Mouse (Mus musculus) ES-Bruce4 (cell line): Measurements from ENCODE around the gene Itga9. TPM values are rescaled to one million over a fixed set of nuclear protein-coding genes. Genes with fewer than 3 reads are reported as not detected.

Experiments used
- H3K27ac ChIP-seq: 2 replicates; pipeline ENCODE4 v1.5.1; 2012; ENCODE audit warnings: low read length, inconsistent platforms; ENCODE audit not compliant: insufficient read depth
- H3K27me3 ChIP-seq: 2 replicates; pipeline ENCODE4 v1.6.1; 2012; ENCODE audit warnings: mild to moderate bottlenecking, low read length, inconsistent platforms; ENCODE audit not compliant: control insufficient read depth, poor library complexity, insufficient read depth, severe bottlenecking
- H3K36me3 ChIP-seq: 2 replicates; pipeline ENCODE4 v1.6.1; 2012; ENCODE audit warnings: inconsistent platforms, mild to moderate bottlenecking, low read length, moderate library complexity; ENCODE audit not compliant: control insufficient read depth, poor library complexity, insufficient read depth, severe bottlenecking
- H3K4me1 ChIP-seq: one replicate; pipeline ENCODE4 v1.8.1; 2011; ENCODE audit warnings: low read length; ENCODE audit not compliant: control insufficient read depth, insufficient read depth
- H3K4me3 ChIP-seq: 2 replicates; pipeline ENCODE4 v1.5.1; 2011; ENCODE audit warnings: low read depth, mild to moderate bottlenecking, low read length
- H3K9ac ChIP-seq: 2 replicates; pipeline ENCODE4 v1.6.1; 2012; ENCODE audit warnings: low read depth, mild to moderate bottlenecking, inconsistent platforms; ENCODE audit not compliant: poor library complexity, severe bottlenecking
- H3K9me3 ChIP-seq: replicated peaks from 2 replicates; pipeline ENCODE4 v1.6.1; 2012; ENCODE audit warnings: mild to moderate bottlenecking, low read length, inconsistent platforms; ENCODE audit not compliant: control insufficient read depth, poor library complexity, insufficient read depth, severe bottlenecking
- CTCF ChIP-seq: IDR thresholded peaks from one replicate; pipeline ENCODE4 v1.8.1; 2011; ENCODE audit warnings: low read depth, low read length
- EP300 ChIP-seq: IDR thresholded peaks from 2 replicates; pipeline ENCODE4 v1.6.1; 2011; ENCODE audit warnings: low read depth, low read length; ENCODE audit not compliant: insufficient read depth
- POLR2A ChIP-seq: IDR thresholded peaks from one replicate; pipeline ENCODE4 v1.8.1; 2011; ENCODE audit warnings: low read length; ENCODE audit not compliant: insufficient read depth
- polyA plus RNA-seq: library from polyadenylated mRNA; stranded (reverse); fragments of >200 nt; gene quantifications from 2 replicates; pipeline ENCODE4 v1.2.4, GENCODE M21; 2011; ENCODE audit warnings: low read depth; ENCODE audit not compliant: missing spikeins, insufficient read depth, insufficient read length

The Itga9 gene
- polyA plus RNA-seq: 5.2 and 6.3 TPM in 2 replicates

GRCm38 (mm10) chr9:118606148-118606816 lies at the start of gene Itga9:
Gene Itga9, plus strand, starts transcription at chr9:118606690.
- Histone ChIP-seq H3K9ac (peak within 1 kb of the TSS; percentile 94), H3K27me3 (no peaks in the 10 kb centered on the region), H3K4me1 (no peaks in the 10 kb centered on the region), H3K36me3 (no peaks in the 10 kb centered on the region), H3K4me3 (peak within 1 kb of the TSS; percentile 86), H3K27ac (no peak within 1 kb of the TSS), H3K9me3 (no peaks in the 10 kb centered on the region)
- peak; percentile 69 for TF ChIP-seq CTCF
- TF ChIP-seq POLR2A: no peak
- no peak for TF ChIP-seq EP300

- TF ChIP-seq POLR2A (no peak), EP300 (no peak), CTCF (no peak)
- Histone ChIP-seq H3K4me3 (no peak overlapping the region), H3K9ac (no peak overlapping the region), H3K36me3 (peaks cover 20% of the 10 kb centered on the region), H3K27me3 (no peaks in the 10 kb centered on the region), H3K9me3 (no peaks in the 10 kb centered on the region), H3K4me1 (no peaks in the 10 kb centered on the region), H3K27ac (no peak overlapping the region)
Measured at GRCm38 (mm10) chr9:118556951-118557780, 49.3 kb upstream of the Itga9 start.

DNA sequence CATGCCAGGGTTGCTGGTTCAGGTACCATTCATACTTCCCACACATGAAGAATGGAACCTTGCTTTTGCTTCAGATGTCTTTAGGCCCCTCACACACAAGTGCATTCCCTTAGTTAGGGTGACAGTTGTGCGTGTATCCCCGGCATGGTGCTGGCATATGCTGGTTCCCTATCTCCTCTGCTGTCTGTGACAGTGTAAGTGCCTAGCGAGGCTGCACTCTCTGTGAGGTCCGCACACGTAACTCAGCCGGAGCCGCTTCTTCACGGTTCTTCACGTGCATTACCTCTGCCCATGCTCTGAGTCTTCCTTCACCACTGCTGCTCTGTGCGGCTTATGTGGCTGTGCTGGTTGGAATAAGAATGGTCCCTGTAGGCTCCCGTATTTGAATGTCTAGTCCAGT lies 43.1 kb upstream of the Itga9 start:
- Histone ChIP-seq H3K27ac (no peak overlapping the region), H3K36me3 (peaks cover 13% of the 10 kb centered on the region)
- no peak for TF ChIP-seq EP300
- no peak for TF ChIP-seq CTCF
- no peak for TF ChIP-seq POLR2A

GRCm38 (mm10) chr9:118563866-118564265 lies 42.6 kb upstream of the Itga9 start:
- Histone ChIP-seq H3K36me3 (peaks cover 12% of the 10 kb centered on the region), H3K9ac (no peak overlapping the region), H3K27ac (no peak overlapping the region), H3K4me3 (no peak overlapping the region), H3K4me1 (no peaks in the 10 kb centered on the region), H3K27me3 (no peaks in the 10 kb centered on the region), H3K9me3 (no peaks in the 10 kb centered on the region)
- TF ChIP-seq POLR2A: no peak
- no peak for TF ChIP-seq CTCF
- no peak for TF ChIP-seq EP300

More for the DNA sequence above, 43.1 kb upstream of the Itga9 start:
- Histone ChIP-seq H3K4me1 (no peaks in the 10 kb centered on the region), H3K9me3 (no peaks in the 10 kb centered on the region), H3K9ac (no peak overlapping the region), H3K4me3 (no peak overlapping the region), H3K27me3 (no peaks in the 10 kb centered on the region)

GRCm38 (mm10) chr9:118564696-118565095 lies 41.8 kb upstream of the Itga9 start:
- Histone ChIP-seq H3K36me3 (peaks cover 13% of the 10 kb centered on the region), H3K27ac (no peak overlapping the region), H3K4me1 (no peaks in the 10 kb centered on the region), H3K9ac (no peak overlapping the region), H3K9me3 (no peaks in the 10 kb centered on the region), H3K27me3 (no peaks in the 10 kb centered on the region), H3K4me3 (no peak overlapping the region)
- TF ChIP-seq EP300 (no peak), CTCF (no peak), POLR2A (no peak)

- no peak for TF ChIP-seq EP300
- no peak for TF ChIP-seq POLR2A
- H3K27me3 ChIP-seq: no peaks in the 10 kb centered on the region
- H3K36me3 ChIP-seq: peaks cover 17% of the 10 kb centered on the region
Measured at GRCm38 (mm10) chr9:118569328-118569727, 37.2 kb upstream of the Itga9 start.

More at GRCm38 (mm10) chr9:118569328-118569727, 37.2 kb upstream of the Itga9 start:
- no peak overlapping the region for H3K27ac ChIP-seq
- no peaks in the 10 kb centered on the region for H3K4me1 ChIP-seq
- H3K9ac ChIP-seq: no peak overlapping the region
- no peaks in the 10 kb centered on the region for H3K9me3 ChIP-seq
- H3K4me3 ChIP-seq: no peak overlapping the region
